Mouse (Mus musculus) bone marrow macrophage, adult 2 months (primary cell): ENCODE results near the gene Oxct2b. TPM values are rescaled to one million over a fixed set of nuclear protein-coding genes. Genes with fewer than 3 reads are reported as not detected.
"Not testable (repeated sequence)": the region's sequence is repeated elsewhere in the genome, so short reads cannot be mapped to it uniquely, and the experiment has no call there.

ENCODE experiments used
- H3K27ac ChIP-seq: 2 replicates; pipeline ENCODE4 v1.5.1; 2012; ENCODE audit warnings: low read depth, low read length; ENCODE audit not compliant: insufficient read depth
- H3K4me1 ChIP-seq: 2 replicates; pipeline ENCODE4 v1.6.1; 2012; ENCODE audit warnings: low read length; ENCODE audit not compliant: control insufficient read depth, insufficient read depth
- H3K4me3 ChIP-seq: 2 replicates; pipeline ENCODE4 v1.5.1; 2012; ENCODE audit warnings: mild to moderate bottlenecking, low read length, moderate library complexity; ENCODE audit not compliant: insufficient read depth
- CTCF ChIP-seq: IDR thresholded peaks from 2 replicates; pipeline ENCODE4 v1.5.1; 2012; ENCODE audit warnings: low read depth, mild to moderate bottlenecking, low read length, moderate library complexity
- POLR2A ChIP-seq: IDR thresholded peaks from 2 replicates; pipeline ENCODE4 v1.6.1; 2012; ENCODE audit warnings: mild to moderate bottlenecking, low read depth, low read length, borderline replicate concordance
- polyA plus RNA-seq: library from polyadenylated mRNA; stranded (reverse); fragments of >200 nt; gene quantifications from 2 replicates; pipeline ENCODE4 v1.2.4, GENCODE M21; 2012; ENCODE audit not compliant: missing spikeins, insufficient read depth, insufficient read length

The Oxct2b gene
- polyA plus RNA-seq, 1 experiment, result not detected

DNA sequence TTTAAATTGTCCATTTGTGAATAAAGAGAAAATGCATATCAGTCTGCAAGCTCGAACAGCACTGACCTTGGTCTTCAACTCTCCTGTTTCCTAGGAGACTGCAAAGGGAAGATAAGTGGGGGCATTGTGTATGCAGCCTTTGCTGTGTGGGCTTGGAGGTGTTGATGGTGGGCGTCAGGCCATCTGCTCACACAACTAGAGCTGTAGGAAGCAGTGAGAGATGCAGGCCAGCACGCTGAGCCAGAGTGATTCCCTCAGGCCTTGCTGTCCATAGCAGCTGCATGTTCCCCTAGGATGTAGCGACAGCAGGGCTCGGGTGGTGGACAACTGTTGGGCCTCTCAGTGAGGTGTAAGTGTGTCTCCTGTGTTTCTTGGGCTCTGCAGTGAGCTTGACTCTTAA, 36.9 kb downstream of the Oxct2b start:
- H3K4me1 ChIP-seq, result no peaks in the 10 kb centered on the region
- TF ChIP-seq POLR2A (no peak), CTCF (no peak)

GRCm38 (mm10) chr4:123155004-123155403, 38.9 kb downstream of the Oxct2b start:
- H3K4me3 ChIP-seq, result no peak overlapping the region
- no peak for TF ChIP-seq CTCF
- TF ChIP-seq POLR2A, result no peak
- no peaks in the 10 kb centered on the region for H3K4me1 ChIP-seq
- H3K27ac ChIP-seq, result no peak overlapping the region

More for the DNA sequence above, 36.9 kb downstream of the Oxct2b start:
- no peak overlapping the region for H3K4me3 ChIP-seq
- H3K27ac ChIP-seq, result no peak overlapping the region

DNA sequence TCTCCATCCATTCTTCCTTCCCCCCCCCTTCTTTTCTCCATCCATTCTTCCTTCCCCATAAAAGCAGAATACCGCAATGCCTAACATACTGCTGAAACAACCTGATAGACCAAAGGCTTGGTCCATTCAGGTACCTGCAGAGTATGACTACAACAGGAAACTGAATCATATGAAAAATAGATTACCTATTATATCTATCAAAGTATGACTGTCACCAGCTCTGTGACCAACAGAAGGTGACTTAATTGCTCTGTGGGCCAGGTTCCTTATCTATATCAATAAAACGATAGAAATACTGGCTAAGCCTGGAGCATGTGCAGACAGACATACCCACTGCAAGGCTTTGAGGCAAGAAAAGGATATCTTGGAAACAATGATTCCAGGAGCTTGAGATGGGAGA, 39.4 kb downstream of the Oxct2b start:
- Histone ChIP-seq H3K4me3 (no peak overlapping the region), H3K27ac (no peak overlapping the region), H3K4me1 (no peaks in the 10 kb centered on the region)
- TF ChIP-seq CTCF, result no peak
- TF ChIP-seq POLR2A, result no peak

- TF ChIP-seq CTCF (no peak), POLR2A (no peak)
- no peaks in the 10 kb centered on the region for H3K4me1 ChIP-seq
- no peak overlapping the region for H3K4me3 ChIP-seq
- no peak overlapping the region for H3K27ac ChIP-seq
Measured at GRCm38 (mm10) chr4:123155840-123156239, 39.8 kb downstream of the Oxct2b start.

GRCm38 (mm10) chr4:123160571-123160970, 44.5 kb downstream of the Oxct2b start:
- no peak for TF ChIP-seq CTCF
- TF ChIP-seq POLR2A, result no peak
- H3K27ac ChIP-seq, result no peak overlapping the region
- no peak overlapping the region for H3K4me3 ChIP-seq
- H3K4me1 ChIP-seq, result peaks cover 3% of the 10 kb centered on the region; the same call in 1 of the 2 replicates

DNA sequence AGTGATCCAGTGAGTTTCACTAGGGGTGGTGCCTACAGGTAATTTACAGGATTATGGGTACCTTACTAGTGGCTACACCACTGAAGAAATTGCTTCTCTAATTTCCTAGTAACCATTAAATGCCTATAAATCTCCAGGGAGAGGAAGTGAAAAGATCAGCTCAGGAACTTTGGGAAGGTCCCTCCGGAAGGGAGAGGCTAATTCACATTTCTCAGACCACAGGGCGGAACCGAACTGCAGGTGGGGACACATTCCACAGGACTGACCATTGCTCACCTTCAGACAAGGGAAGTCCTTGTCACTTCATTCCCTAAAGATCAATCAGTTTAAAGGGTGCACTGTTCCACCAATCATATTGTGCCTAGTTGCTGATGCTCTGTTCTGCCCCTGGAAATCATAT, 45.2 kb downstream of the Oxct2b start:
- not testable (repeated sequence) for H3K4me1 ChIP-seq, H3K4me3 ChIP-seq, H3K27ac ChIP-seq

GRCm38 (mm10) chr4:123162305-123162917, 46.3 kb downstream of the Oxct2b start:
- Histone ChIP-seq H3K27ac (no peak overlapping the region), H3K4me3 (no peak overlapping the region), H3K4me1 (peaks cover 3% of the 10 kb centered on the region; the same call in 1 of the 2 replicates)
- TF ChIP-seq POLR2A (no peak), CTCF (no peak)

DNA sequence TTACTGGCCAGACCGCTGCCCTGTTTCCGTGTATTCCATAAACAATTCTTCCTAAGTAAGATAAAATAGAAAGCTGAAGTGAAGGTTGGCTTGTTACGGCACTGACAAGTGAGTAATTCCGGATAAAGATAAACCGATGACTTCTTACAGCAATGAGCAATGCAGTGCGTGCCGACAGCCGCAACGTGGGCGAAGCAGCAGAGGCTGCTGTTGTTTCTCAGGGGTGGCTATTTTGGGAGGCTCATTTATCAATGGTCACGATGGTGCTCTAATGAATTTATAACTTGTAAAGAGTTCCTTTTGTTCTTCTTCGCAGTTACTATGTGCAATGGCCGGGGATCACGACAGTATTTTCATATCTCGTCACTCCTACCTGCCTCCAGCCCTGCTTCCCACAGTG, 48.1 kb downstream of the Oxct2b start:
- no peak overlapping the region for H3K4me3 ChIP-seq
- no peak overlapping the region for H3K27ac ChIP-seq
- TF ChIP-seq POLR2A (no peak), CTCF (no peak)
- H3K4me1 ChIP-seq, result peaks cover 3% of the 10 kb centered on the region; the same call in 1 of the 2 replicates

Other genes with a start within 250 kb of the Oxct2b start
- gene Cap1, start 230.2 kb upstream of the Oxct2b start, polyA plus RNA-seq, result 495 and 593 TPM in 2 replicates
- not detected in 2 replicates for gene Mfsd2a, start 155.1 kb upstream of the Oxct2b start, polyA plus RNA-seq
- gene Mycl, start 120.6 kb upstream of the Oxct2b start, polyA plus RNA-seq, result 0.29 and 0.32 TPM in 2 replicates
- 11.0 and 12.5 TPM in 2 replicates for gene Trit1, start 99.7 kb upstream of the Oxct2b start, polyA plus RNA-seq
- not detected in 2 replicates for gene Bmp8b, start 11.1 kb upstream of the Oxct2b start, polyA plus RNA-seq
- 20.5 and 20.7 TPM in 2 replicates for gene Ppie, start 23.7 kb downstream of the Oxct2b start, polyA plus RNA-seq
- not detected in 2 replicates for gene Hpcal4, start 67.0 kb downstream of the Oxct2b start, polyA plus RNA-seq
- gene Nt5c1a, start 85.2 kb downstream of the Oxct2b start, polyA plus RNA-seq, result not detected in 2 replicates
- not detected in 2 replicates for gene Heyl, start 117.3 kb downstream of the Oxct2b start, polyA plus RNA-seq
- 16.7 and 18.3 TPM in 2 replicates for gene Pabpc4, start 146.1 kb downstream of the Oxct2b start, polyA plus RNA-seq
- gene Oxct2a, start 207.4 kb downstream of the Oxct2b start, polyA plus RNA-seq, result not detected in 2 replicates
- not detected in 2 replicates for gene Bmp8a, start 227.0 kb downstream of the Oxct2b start, polyA plus RNA-seq